Comparison of ENCODE assay signal across 8 mouse cellular contexts in genomic region chr1:69108159-69108925, GRCm38 (mm10). TPM values are rescaled to one million over a fixed set of nuclear protein-coding genes. Genes with fewer than 3 reads are reported as not detected.
DNase-seq lines count a peak whose midpoint lies in the region; ATAC-seq and TF ChIP-seq lines count a peak whose summit lies in the region.

No protein-coding gene starts in this region.

- peak overlapping the region; percentile 98 for H3K4me2 ChIP-seq in forebrain, embryonic 13.5 days
- H3K4me2 ChIP-seq in hindbrain, embryonic 15.5 days: peak overlapping the region; percentile 96

- H3K27me3 ChIP-seq in forebrain, embryonic 13.5 days: peaks cover 38% of the 10 kb centered on the region
- no peaks in the 10 kb centered on the region for H3K27me3 ChIP-seq in hindbrain, embryonic 15.5 days
- peaks cover 24% of the 10 kb centered on the region for H3K27me3 ChIP-seq in small intestine, adult 2 months (ENCODE audit: control insufficient read depth, insufficient read depth, low read length)

- WGBS in forebrain, embryonic 13.5 days: 3% methylated on average over 20 of the region's 20 CpGs
- 4% methylated on average over 20 of the region's 20 CpGs for WGBS in hindbrain, embryonic 15.5 days
- 7% methylated on average over 20 of the region's 20 CpGs for WGBS in small intestine, adult 2 months

- peak overlapping the region; percentile 71 for H3K4me3 ChIP-seq in forebrain, embryonic 13.5 days
- H3K4me3 ChIP-seq in hindbrain, embryonic 15.5 days: peak overlapping the region; percentile 85
- peak overlapping the region; percentile 24 for H3K4me3 ChIP-seq in small intestine, adult 2 months (ENCODE audit: low read depth, low read length)

- peak; percentile 53 for DNase-seq in Muller cell, postnatal 12 days (ENCODE audit: inconsistent ontology term)
- peak; percentile 13 to 15 for DNase-seq in left cerebral cortex, adult 8-10 months (ENCODE audit: low spot score in 2 of 2)
- DNase-seq in lung, postnatal 25 days (ENCODE audit: low spot score): peak; percentile 51
- DNase-seq in thymus, postnatal 0 days (ENCODE audit: low spot score): no peak

- ATAC-seq in cerebellum, adult (ENCODE audit: insufficient number of reproducible peaks, low FRiP score, low TSS enrichment): peak; percentile 74
- peak; percentile 85 for ATAC-seq in forebrain, embryonic 13.5 days
- peak; percentile 75 for ATAC-seq in hindbrain, embryonic 15.5 days (ENCODE audit: low FRiP score, low read depth)

- peak overlapping the region; percentile 76 for H3K9ac ChIP-seq in forebrain, embryonic 13.5 days
- peak overlapping the region; percentile 76 for H3K9ac ChIP-seq in hindbrain, embryonic 15.5 days

- H3K4me1 ChIP-seq in forebrain, embryonic 13.5 days: peaks cover 23% of the 10 kb centered on the region
- H3K4me1 ChIP-seq in hindbrain, embryonic 15.5 days (replicated peaks): peaks cover 25% of the 10 kb centered on the region
- H3K4me1 ChIP-seq in small intestine, adult 2 months (ENCODE audit: control insufficient read depth, insufficient read depth, insufficient read length, low read length): 0 out of 2 replicates have a peak, but pooled peaks cover 2% of the 10 kb centered on the region

- H3K27ac ChIP-seq in forebrain, embryonic 13.5 days: peak overlapping the region; percentile 65; the same call in 1 of the 2 replicates
- H3K27ac ChIP-seq in hindbrain, embryonic 15.5 days (replicated peaks): peak overlapping the region; percentile 87
- H3K27ac ChIP-seq in small intestine, adult 2 months (ENCODE audit: insufficient read depth, low read depth, low read length): no peak overlapping the region

- no peak for TF ChIP-seq CTCF in small intestine, adult 2 months (IDR thresholded peaks at IDR 0.05; ENCODE audit: extremely low read depth, insufficient read length, insufficient replicate concordance, low read depth, low read length)

- H3K9me3 ChIP-seq in forebrain, embryonic 13.5 days (replicated peaks): no peaks in the 10 kb centered on the region
- no peaks in the 10 kb centered on the region for H3K9me3 ChIP-seq in hindbrain, embryonic 15.5 days

- H3K36me3 ChIP-seq in forebrain, embryonic 13.5 days (ENCODE audit: poor library complexity, severe bottlenecking): no peaks in the 10 kb centered on the region
- no peaks in the 10 kb centered on the region for H3K36me3 ChIP-seq in hindbrain, embryonic 15.5 days
- H3K36me3 ChIP-seq in small intestine, adult 2 months (ENCODE audit: control insufficient read depth, insufficient read depth, low read length): no peaks in the 10 kb centered on the region

- no peak for TF ChIP-seq POLR2A in small intestine, adult 2 months (IDR thresholded peaks at IDR 0.05; ENCODE audit: low read depth, low read length)

RNA-seq across cellular contexts. Expression of gene Erbb4, which starts 0.5 kb away (rescaled TPM):
- polyA plus RNA-seq in forebrain, embryonic 13.5 days (2015; fragmentation: Nextera tagmentation; extraction: Ambion mirVana): 8.9 and 11.2 TPM in 2 replicates
- 15.1 and 15.6 TPM in 2 replicates for polyA plus RNA-seq in hindbrain, embryonic 15.5 days (2015; fragmentation: Nextera tagmentation; extraction: Ambion mirVana)
- total RNA-seq in left cerebral cortex, adult 8-10 months (2022): 10 to 100 TPM; 50.5 to 68.5 (median 57.1) TPM
- polyA plus RNA-seq in small intestine, adult 2 months (2012; rRNA removed): not detected in 2 replicates
- 0.04 TPM in 1 of 2 replicates, not detected in the other for polyA plus RNA-seq in thymus, postnatal 0 days (2015; fragmentation: Nextera tagmentation; extraction: Ambion mirVana)

Comparison
In these comparisons a context has a peak if more than half of its experiments do, and no peak if none do; other contexts are left out.
1. H3K4me3 ChIP-seq: peak in every context shown above with its lines; median percentile 85 in hindbrain, embryonic 15.5 days; 71 in forebrain, embryonic 13.5 days; 24 in small intestine, adult 2 months.